Mouse (Mus musculus) CH12.LX (cell line): ENCODE measurements around the gene Hacl1. TPM values are rescaled to one million over a fixed set of nuclear protein-coding genes. Genes with fewer than 3 reads are reported as not detected.
A peak's percentile ranks its signal among the peaks of the same experiment; 100 is the strongest.

Source experiments
- DNase-seq: peaks from one replicate; pipeline ENCODE4 v3.0.0-alpha.2; 2013; ENCODE audit errors: extremely low read depth
- H3K27ac ChIP-seq: 2 replicates; pipeline ENCODE4 v1.5.1; 2012; ENCODE audit warnings: low read depth, mild to moderate bottlenecking, control low read depth, moderate library complexity; ENCODE audit not compliant: insufficient read depth
- H3K27me3 ChIP-seq: replicated peaks from 2 replicates; pipeline ENCODE3; 2012; ENCODE audit warnings: inconsistent platforms
- H3K36me3 ChIP-seq, 2 experiments: replicated peaks in 1 of 2; 2 replicates each; pipeline versions ENCODE3 to v1.6.1; 2012; ENCODE audit warnings: inconsistent platforms in 1 of 2, low read length in 1 of 2, mild to moderate bottlenecking in 1 of 2, mixed read lengths in 1 of 2, moderate library complexity in 1 of 2; ENCODE audit not compliant: control insufficient read depth in 1 of 2, insufficient read depth in 1 of 2
- H3K4me1 ChIP-seq, 2 experiments: 2 replicates each; pipeline ENCODE4 v1.6.1; 2012; ENCODE audit warnings: inconsistent platforms in 1 of 2, moderate library complexity in 1 of 2; ENCODE audit not compliant: insufficient read depth in 2 of 2, control insufficient read depth in 1 of 2
- H3K4me2 ChIP-seq: 2 replicates; pipeline ENCODE4 v1.6.1; 2012; ENCODE audit warnings: low read depth, mild to moderate bottlenecking, control low read depth; ENCODE audit not compliant: poor library complexity, insufficient read depth, severe bottlenecking
- H3K4me3 ChIP-seq, 3 experiments: fragments of 150-350 bp in 1 of 3; sonication (generic) in 1 of 3; replicated peaks in 1 of 3; 2 replicates each; pipeline versions ENCODE3 to v1.5.1; 2011 to 2012; ENCODE audit warnings: low read depth in 2 of 3, low read length in 2 of 3, mild to moderate bottlenecking in 2 of 3, moderate library complexity in 2 of 3, control low read depth in 1 of 3, improper control_type of control experiment in 1 of 3, inconsistent platforms in 1 of 3, mixed read lengths in 1 of 3; ENCODE audit not compliant: poor library complexity in 1 of 3
- H3K79me2 ChIP-seq: replicated peaks from 2 replicates; pipeline ENCODE4 v1.6.1; 2012; ENCODE audit warnings: mild to moderate bottlenecking, moderate library complexity; ENCODE audit not compliant: control insufficient read depth, poor library complexity, insufficient read depth, severe bottlenecking; ENCODE audit errors: extremely low read depth
- H3K9ac ChIP-seq: 2 replicates; pipeline ENCODE4 v1.6.1; 2012; ENCODE audit warnings: low read depth, mild to moderate bottlenecking, control low read depth, moderate library complexity; ENCODE audit not compliant: insufficient read depth
- H3K9me3 ChIP-seq: replicated peaks from 2 replicates; pipeline ENCODE3; 2012; ENCODE audit warnings: low read length, inconsistent platforms, mixed read lengths
- CHD1 ChIP-seq: IDR thresholded peaks from 2 replicates; pipeline ENCODE4 v1.6.1; 2012; ENCODE audit warnings: low read depth, low read length, improper control_type of control experiment, inconsistent platforms
- CHD2 ChIP-seq: IDR thresholded peaks from 2 replicates; pipeline ENCODE4 v1.6.1; 2011; ENCODE audit warnings: low read length, improper control_type of control experiment
- E2F4 ChIP-seq: IDR thresholded peaks from 2 replicates; pipeline ENCODE4 v1.6.1; 2011; ENCODE audit warnings: low read depth, low read length, improper control_type of control experiment; ENCODE audit not compliant: insufficient replicate concordance
- ELF1 ChIP-seq: IDR thresholded peaks from 2 replicates; pipeline ENCODE4 v1.6.1; 2014; ENCODE audit warnings: low read depth, mild to moderate bottlenecking, inconsistent platforms, low read length, improper control_type of control experiment
- EP300 ChIP-seq: IDR thresholded peaks from 2 replicates; pipeline ENCODE4 v1.6.1; 2011; ENCODE audit warnings: low read length, improper control_type of control experiment
- ETS1 ChIP-seq: conservative IDR thresholded peaks from 2 replicates; pipeline ENCODE4 v1.6.1; 2012; ENCODE audit warnings: low read depth, mild to moderate bottlenecking, inconsistent platforms, low read length, improper control_type of control experiment, moderate library complexity
- GABPA ChIP-seq: IDR thresholded peaks from 2 replicates; pipeline ENCODE4 v1.6.1; 2012; ENCODE audit warnings: low read depth, low read length, improper control_type of control experiment, inconsistent platforms; ENCODE audit not compliant: insufficient replicate concordance
- HCFC1 ChIP-seq: IDR thresholded peaks from 2 replicates; pipeline ENCODE4 v1.6.1; 2012; ENCODE audit warnings: low read depth, mild to moderate bottlenecking, inconsistent platforms, low read length, improper control_type of control experiment
- IRF4 ChIP-seq: IDR thresholded peaks from 2 replicates; pipeline ENCODE4 v1.6.1; 2014; ENCODE audit warnings: low read depth, mild to moderate bottlenecking, inconsistent platforms, low read length, improper control_type of control experiment
- JUN ChIP-seq: IDR thresholded peaks from 2 replicates; pipeline ENCODE4 v1.6.1; 2011; ENCODE audit warnings: low read depth, mild to moderate bottlenecking, low read length, improper control_type of control experiment, moderate library complexity; ENCODE audit not compliant: insufficient read depth
- JUND ChIP-seq: conservative IDR thresholded peaks from 2 replicates; pipeline ENCODE4 v1.6.1; 2011; ENCODE audit warnings: low read depth, low read length, improper control_type of control experiment
- KAT2A ChIP-seq: IDR thresholded peaks from 2 replicates; pipeline ENCODE4 v1.6.1; 2012; ENCODE audit warnings: low read length, improper control_type of control experiment, inconsistent platforms; ENCODE audit not compliant: insufficient replicate concordance
- MAFK ChIP-seq: IDR thresholded peaks from 2 replicates; pipeline ENCODE4 v1.6.1; 2011; ENCODE audit warnings: low read length, improper control_type of control experiment; ENCODE audit not compliant: insufficient replicate concordance
- MAX ChIP-seq: IDR thresholded peaks from 2 replicates; pipeline ENCODE4 v1.6.1; 2011; ENCODE audit warnings: low read length, improper control_type of control experiment
- MAZ ChIP-seq: IDR thresholded peaks from 2 replicates; pipeline ENCODE4 v1.6.1; 2012; ENCODE audit warnings: low read depth, mild to moderate bottlenecking, inconsistent platforms, low read length, improper control_type of control experiment, moderate library complexity
- MEF2A ChIP-seq: IDR thresholded peaks from 2 replicates; pipeline ENCODE4 v1.6.1; 2014; ENCODE audit warnings: low read depth, mild to moderate bottlenecking, inconsistent platforms, low read length, improper control_type of control experiment, borderline replicate concordance
- MXI1 ChIP-seq: IDR thresholded peaks from 2 replicates; pipeline ENCODE4 v1.6.1; 2011; ENCODE audit warnings: mild to moderate bottlenecking, low read depth, low read length, improper control_type of control experiment
- MYC ChIP-seq: IDR thresholded peaks from 2 replicates; pipeline ENCODE4 v1.6.1; 2011; ENCODE audit warnings: low read depth, mild to moderate bottlenecking, improper control_type of control experiment, low read length
- NELFE ChIP-seq: IDR thresholded peaks from 2 replicates; pipeline ENCODE4 v1.6.1; 2011; ENCODE audit warnings: low read depth, low read length, improper control_type of control experiment
- NRF1 ChIP-seq: IDR thresholded peaks from 2 replicates; pipeline ENCODE4 v1.6.1; 2014; ENCODE audit warnings: low read depth, mild to moderate bottlenecking, inconsistent platforms, low read length, improper control_type of control experiment, moderate library complexity
- PAX5 ChIP-seq: IDR thresholded peaks from 2 replicates; pipeline ENCODE4 v1.6.1; 2012; ENCODE audit warnings: low read length, inconsistent platforms, mixed read lengths
- POLR2A ChIP-seq: IDR thresholded peaks from 2 replicates; pipeline ENCODE4 v1.6.1; 2011; ENCODE audit warnings: low read depth, mild to moderate bottlenecking, improper control_type of control experiment, low read length
- POLR2AphosphoS2 ChIP-seq: IDR thresholded peaks from 2 replicates; pipeline ENCODE4 v1.6.1; 2011; ENCODE audit warnings: low read depth, low read length, improper control_type of control experiment
- SIN3A ChIP-seq: IDR thresholded peaks from 2 replicates; pipeline ENCODE4 v1.6.1; 2012; ENCODE audit warnings: low read length, improper control_type of control experiment, inconsistent platforms
- SMC3 ChIP-seq: IDR thresholded peaks from 2 replicates; pipeline ENCODE4 v1.6.1; 2011; ENCODE audit warnings: low read depth, low read length, improper control_type of control experiment
- TBP ChIP-seq: conservative IDR thresholded peaks from 2 replicates; pipeline ENCODE4 v1.6.1; 2011; ENCODE audit warnings: low read depth, low read length, improper control_type of control experiment
- TCF12 ChIP-seq: IDR thresholded peaks from 2 replicates; pipeline ENCODE4 v1.6.1; 2014; ENCODE audit warnings: low read depth, mild to moderate bottlenecking, inconsistent platforms, low read length, improper control_type of control experiment
- UBTF ChIP-seq: IDR thresholded peaks from 2 replicates; pipeline ENCODE4 v1.6.1; 2012; ENCODE audit warnings: low read depth, mild to moderate bottlenecking, inconsistent platforms, low read length, improper control_type of control experiment, moderate library complexity
- USF1 ChIP-seq: IDR thresholded peaks from 2 replicates; pipeline ENCODE4 v1.6.1; 2014; ENCODE audit warnings: low read depth, mild to moderate bottlenecking, inconsistent platforms, low read length, improper control_type of control experiment
- USF2 ChIP-seq: conservative IDR thresholded peaks from 2 replicates; pipeline ENCODE4 v1.6.1; 2011; ENCODE audit warnings: low read depth, low read length, improper control_type of control experiment
- ZC3H11A ChIP-seq: IDR thresholded peaks from 2 replicates; pipeline ENCODE4 v1.6.1; 2012; ENCODE audit warnings: low read depth, mild to moderate bottlenecking, inconsistent platforms, low read length, improper control_type of control experiment
- ZKSCAN1 ChIP-seq: IDR thresholded peaks from 2 replicates; pipeline ENCODE4 v1.6.1; 2012; ENCODE audit warnings: low read depth, inconsistent platforms, low read length, improper control_type of control experiment, borderline replicate concordance
- ZMIZ1 ChIP-seq: IDR thresholded peaks from 2 replicates; pipeline ENCODE4 v1.6.1; 2012; ENCODE audit warnings: low read depth, mild to moderate bottlenecking, inconsistent platforms, low read length, improper control_type of control experiment
- dilution Hi-C: fragments of 300-500 bp; cut with MboI; formaldehyde crosslinking; loops from 2 replicates; pipeline ENCODE4 v1.14.3; 2020; ENCODE audit warnings: low sequenced_read_pairs; ENCODE audit not compliant: extremely low pct_unique_long_range_greater_than_20kb, extremely low pct_ligation_motif_present
- in situ Hi-C: fragments of 300-500 bp; cut with MboI; formaldehyde crosslinking; loops from 3 replicates; pipeline ENCODE4 v1.14.3; 2019; ENCODE audit warnings: low sequenced_read_pairs, low pct_ligation_motif_present, low pct_unique_long_range_greater_than_20kb, mixed read lengths
- polyA plus RNA-seq: library from polyadenylated mRNA; unstranded; fragments of >175 nt; gene quantifications from 2 replicates; pipeline ENCODE4 v1.2.1, GENCODE M21; 2012; ENCODE audit warnings: low read depth; ENCODE audit not compliant: insufficient read length
- total RNA-seq, 2 experiments: library from RNA; depleted of rRNA; stranded (reverse); fragments of 300-350 nt in 1 of 2; fragments of >200 nt in 1 of 2; gene quantifications; 2 replicates each; pipeline ENCODE4 v1.2.3; 2012 to 2014

The Hacl1 gene
- total and polyA plus RNA-seq, 3 experiments = 13.6 to 22.6 (median 20.2) TPM

- Histone ChIP-seq H3K36me3 (no peaks in the 10 kb centered on the region), H3K4me1 (peaks cover 24 to 56% of the 10 kb centered on the region in 2 experiments), H3K27me3 (no peaks in the 10 kb centered on the region), H3K4me3 (peak overlapping the region in 1 of 3 experiments; percentile 2), H3K79me2 (no peaks in the 10 kb centered on the region), H3K4me2 (no peak overlapping the region), H3K9ac (no peak overlapping the region), H3K27ac (no peak overlapping the region), H3K9me3 (no peaks in the 10 kb centered on the region)
- dilution Hi-C loops (no loop called here), in situ Hi-C loops (no loop called here)
- DNase-seq = no peak
- TF ChIP-seq KAT2A = no peak
Observed at GRCm38 (mm10) chr14:31686231-31686630, 45.1 kb upstream of the Hacl1 start.

- dilution Hi-C loops = no loop called here
- Histone ChIP-seq H3K27ac (peak overlapping the region; percentile 31), H3K9me3 (no peaks in the 10 kb centered on the region), H3K4me1 (peaks cover 27 to 59% of the 10 kb centered on the region in 2 experiments), H3K4me3 (peak overlapping the region in 2 of 3 experiments; percentile 1 to 14), H3K79me2 (no peaks in the 10 kb centered on the region), H3K27me3 (no peaks in the 10 kb centered on the region), H3K4me2 (peak overlapping the region; percentile 19; the same call in 1 of the 2 replicates), H3K36me3 (no peaks in the 10 kb centered on the region), H3K9ac (peak overlapping the region; percentile 8)
- in situ Hi-C loops = no loop called here
- DNase-seq = peak; percentile 76
- TF ChIP-seq KAT2A (no peak), JUND (no peak), IRF4 (peak; percentile 81), SIN3A (peak; percentile 51; the same call in 1 of the 2 replicates), TBP (no peak), USF1 (no peak), MEF2A (peak; percentile 66; the same call in 1 of the 2 replicates), PAX5 (no peak), CHD2 (no peak), MYC (no peak), MAZ (no peak), TCF12 (peak; percentile 51; the same call in 1 of the 2 replicates), ZC3H11A (no peak), MXI1 (no peak), GABPA (no peak), CHD1 (0 out of 2 replicates have a peak, but pooled peaks have one; percentile 59), NELFE (no peak), HCFC1 (no peak; the same call in 1 of the 2 replicates), E2F4 (no peak), ZKSCAN1 (no peak), UBTF (no peak), MAFK (0 out of 2 replicates have a peak, but pooled peaks have one; percentile 17), POLR2AphosphoS2 (no peak), ZMIZ1 (no peak), USF2 (no peak), SMC3 (no peak; the same call in 1 of the 2 replicates), POLR2A (peak; percentile 33; the same call in 1 of the 2 replicates), JUN (no peak), ELF1 (peak; percentile 80), NRF1 (no peak), ETS1 (peak; percentile 40; the same call in 1 of the 2 replicates), EP300 (peak; percentile 80), MAX (peak; percentile 14; the same call in 1 of the 2 replicates)
Observed at GRCm38 (mm10) chr14:31685680-31686079, 44.6 kb upstream of the Hacl1 start.
